Mouse (Mus musculus): ENCODE measurements at regions not wholly inside any gene's neighbourhood (a gene's known extent, or its start where the extent isn't known, plus 50 kb on each side); places are given as distances from the start of the nearest gene placed in this dataset.

DNA sequence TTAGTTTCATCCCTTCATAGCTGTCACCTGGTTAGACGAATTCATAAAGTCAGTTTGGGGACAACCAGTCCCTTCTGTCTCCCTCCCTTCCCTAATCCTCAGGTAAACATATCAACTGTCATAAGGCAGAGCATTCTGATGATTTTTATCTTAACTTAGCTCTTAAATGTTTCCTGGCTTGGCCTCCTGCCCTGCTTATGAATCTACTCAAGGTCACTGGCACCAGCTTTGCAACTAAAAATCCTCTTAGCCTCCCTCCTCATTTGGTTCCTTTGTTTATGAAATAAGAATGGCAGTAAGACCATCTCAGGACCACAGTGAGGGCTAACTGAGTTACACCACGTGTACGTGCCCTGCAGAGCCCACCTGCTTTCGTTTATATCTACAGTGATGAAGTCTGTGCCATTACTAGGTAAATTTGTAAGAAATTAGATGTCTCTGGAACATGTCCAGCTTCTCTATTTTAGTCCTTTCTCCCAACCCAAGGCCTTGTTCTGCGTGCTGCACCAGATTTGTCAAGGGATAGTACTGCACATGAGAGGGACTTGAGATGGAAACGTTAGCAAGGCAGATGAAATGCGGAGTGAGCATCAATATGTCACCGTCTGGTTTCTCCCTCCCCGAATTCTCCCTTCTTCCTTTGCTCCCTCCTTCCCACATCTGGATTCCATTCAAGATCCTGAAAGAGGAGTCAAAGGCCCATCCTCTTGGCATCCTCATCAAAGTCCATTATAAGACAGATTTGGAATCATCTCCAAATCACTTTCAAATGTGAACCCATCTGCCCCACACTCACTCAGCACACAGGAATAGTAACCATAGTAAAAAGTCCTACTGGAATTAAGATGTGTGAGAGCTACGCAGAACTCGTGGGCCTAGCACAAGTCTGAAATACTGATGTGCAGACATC lies 457.4 kb downstream of the Efna5 start:
- DNase-seq (ENCODE audit: low spot score in 2 of 2) = no peak
- intact Hi-C loops (cut with DNase I) = no loop called here

DNA sequence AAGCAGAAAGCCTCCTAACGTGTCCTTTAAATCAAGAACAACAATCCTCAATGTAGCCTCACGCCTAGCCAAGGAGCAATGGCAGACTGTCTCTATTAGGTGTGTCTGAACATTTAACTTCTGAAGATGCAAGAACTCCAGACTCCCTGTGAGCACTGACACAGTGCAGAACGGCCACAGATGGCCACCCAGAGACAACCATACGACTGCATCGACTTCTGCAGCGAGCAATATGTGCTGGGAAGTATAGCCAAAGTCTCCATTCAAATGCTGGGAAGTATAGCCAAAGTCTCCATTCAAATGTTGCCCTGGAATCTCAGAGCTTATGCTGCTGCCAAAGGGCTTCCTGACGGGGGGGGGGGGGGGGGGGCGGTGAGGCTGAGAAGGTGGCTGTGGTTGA lies 463.5 kb downstream of the Efna5 start:
- DNase-seq (ENCODE audit: low spot score in 2 of 2) = no peak
- intact Hi-C loops (cut with DNase I) = no loop called here

DNA sequence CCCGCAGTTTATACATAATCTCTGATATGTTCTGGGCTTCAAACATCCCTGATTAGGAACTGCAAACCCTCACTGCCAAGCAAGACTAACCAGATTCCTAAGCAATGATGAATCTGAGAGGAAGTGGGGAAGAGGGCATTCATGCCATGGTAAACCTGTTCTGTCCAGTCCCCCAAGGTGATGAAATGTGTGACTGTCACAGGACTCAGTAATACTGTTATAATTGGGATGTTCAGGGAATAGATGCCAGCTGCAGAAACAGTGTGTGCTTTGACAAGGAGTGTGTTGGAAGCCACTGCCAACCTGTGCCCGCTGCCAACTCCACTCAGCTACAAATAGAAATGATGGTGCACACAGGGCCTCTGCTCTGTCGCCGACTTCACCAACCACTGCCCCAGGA lies 466.0 kb downstream of the Efna5 start:
- intact Hi-C loops (cut with DNase I) = no loop called here
- peak; percentile 25 to 41 for DNase-seq (ENCODE audit: low spot score in 2 of 2)

DNA sequence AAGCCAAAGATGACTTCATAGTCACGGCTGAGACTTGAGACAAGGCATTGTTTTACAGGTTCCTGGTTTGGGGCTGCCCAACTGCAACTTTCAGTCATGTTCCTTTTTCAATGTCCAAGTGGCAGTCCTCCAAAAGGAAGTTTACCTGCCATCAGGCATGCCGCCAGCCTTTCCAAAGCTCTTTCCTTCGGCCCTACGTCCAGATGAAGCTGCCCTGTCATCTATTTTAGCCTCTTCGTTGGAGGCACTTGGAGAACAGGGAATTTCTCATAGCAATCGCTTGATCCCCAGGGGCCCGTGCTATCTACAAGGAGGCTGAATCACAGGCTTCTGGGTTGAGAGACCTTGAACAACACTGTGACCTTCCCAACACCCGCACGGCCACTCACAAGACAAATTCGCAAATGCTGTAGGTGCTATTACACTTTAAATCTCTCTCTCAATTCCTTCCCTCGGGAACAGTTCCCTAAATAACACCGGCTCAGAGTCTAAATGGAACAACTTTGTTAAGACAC lies 468.4 kb downstream of the Efna5 start:
- no peak for DNase-seq (ENCODE audit: low spot score in 2 of 2)
- intact Hi-C loops (cut with DNase I) = no loop called here

DNA sequence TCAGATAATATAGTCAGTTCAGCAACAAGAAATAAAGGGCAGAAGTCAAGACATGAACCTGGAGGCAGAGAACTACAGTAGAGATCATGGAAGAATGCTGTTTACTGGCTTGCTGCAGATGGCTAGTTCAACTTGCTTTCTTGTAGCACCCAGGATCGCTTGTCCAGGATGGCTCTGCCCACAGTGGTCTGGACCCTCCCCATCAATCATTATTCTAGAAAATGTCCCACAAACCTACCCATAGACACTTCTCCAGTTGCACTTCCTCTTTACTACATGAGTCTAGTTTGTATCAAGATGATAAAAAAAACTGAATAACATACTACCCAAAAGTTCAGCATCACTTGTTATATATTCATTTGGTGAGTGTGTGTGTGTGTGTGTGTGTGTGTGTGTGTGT lies 477.4 kb downstream of the Efna5 start:
- no peak for DNase-seq (ENCODE audit: low spot score in 2 of 2)

DNA sequence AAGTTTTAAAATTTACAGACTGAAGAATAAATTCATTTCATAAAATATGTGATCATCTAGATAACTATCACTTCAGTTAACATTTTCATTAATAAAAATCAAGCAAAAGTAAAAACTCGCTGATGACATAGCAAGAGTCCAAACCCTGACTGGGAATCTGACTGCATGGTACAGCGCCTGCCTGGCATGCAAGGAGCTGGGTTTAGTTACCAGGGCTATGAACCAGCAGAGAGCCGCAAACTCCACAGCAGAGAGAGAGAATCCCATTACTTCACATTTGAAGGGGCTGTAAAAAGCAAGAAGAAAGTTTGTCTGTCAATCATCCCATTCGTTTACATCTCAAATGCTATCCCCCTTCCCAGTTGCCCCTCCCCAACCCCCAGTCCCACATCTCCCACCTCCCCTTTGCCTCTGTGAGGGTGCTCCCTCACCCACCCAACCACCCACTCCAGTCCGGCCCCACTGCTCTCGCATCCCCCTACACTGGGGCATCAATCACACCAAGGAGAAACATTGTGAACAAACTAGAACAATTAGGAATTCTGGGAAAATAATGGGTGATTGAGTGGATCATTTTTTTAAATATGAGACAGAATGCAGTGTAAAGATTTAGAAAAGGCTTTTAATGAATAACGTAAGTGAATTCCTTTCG lies 487.6 kb downstream of the Efna5 start:
- intact Hi-C loops (cut with DNase I) = no loop called here
- no peak for DNase-seq (ENCODE audit: low spot score in 2 of 2)

More for the DNA sequence above, 477.4 kb downstream of the Efna5 start:
- intact Hi-C loops (cut with DNase I) = no loop called here

DNA sequence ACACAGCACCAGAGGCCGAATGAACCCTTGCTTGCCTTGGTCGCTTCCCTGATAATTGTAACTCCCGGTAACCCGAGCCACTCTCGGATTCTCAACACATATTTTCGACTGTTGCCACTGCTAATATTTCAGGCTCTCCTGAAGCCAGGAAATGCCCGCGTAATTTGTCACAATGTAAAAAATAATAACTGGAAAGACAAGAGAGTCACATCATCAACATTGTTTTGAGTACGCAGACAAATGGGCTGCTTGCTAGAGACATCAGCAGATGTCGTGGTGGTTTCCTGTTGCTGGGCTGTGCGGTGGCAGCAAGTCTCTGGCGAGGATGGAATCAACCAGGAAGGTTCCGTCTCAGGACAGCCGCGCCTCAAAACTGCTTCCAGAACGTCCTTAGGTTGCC lies 497.1 kb downstream of the Efna5 start:
- no peak for DNase-seq (ENCODE audit: low spot score in 2 of 2)
- intact Hi-C loops (cut with DNase I) = no loop called here

DNA sequence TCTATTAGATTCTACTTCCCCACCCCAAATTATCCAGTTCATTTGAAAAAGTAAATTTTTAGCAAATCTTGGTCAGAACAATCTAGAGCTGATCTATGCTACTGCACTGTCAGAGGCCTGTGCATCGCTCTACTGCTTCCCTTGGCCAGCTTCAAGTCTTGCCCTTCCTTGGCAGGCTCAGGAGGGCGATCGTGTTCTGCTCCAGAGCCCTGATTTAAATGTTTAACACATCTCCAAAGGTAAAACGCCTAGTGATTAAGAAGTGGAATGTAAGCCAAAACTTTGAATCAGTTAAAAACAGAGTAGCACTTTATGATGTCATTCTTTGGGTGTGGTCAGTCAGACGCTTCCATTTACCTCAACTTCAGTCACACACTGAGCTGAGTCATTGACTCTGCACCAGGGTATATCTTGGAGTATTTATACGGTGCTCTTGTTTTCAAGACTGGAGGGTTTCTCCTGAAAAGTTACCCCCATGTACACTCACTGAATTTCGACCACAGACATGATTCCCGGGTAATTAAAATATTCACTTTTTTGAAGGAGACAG lies 502.2 kb downstream of the Efna5 start:
- intact Hi-C loops (cut with DNase I) = no loop called here
- DNase-seq (ENCODE audit: low spot score in 2 of 2) = no peak

DNA sequence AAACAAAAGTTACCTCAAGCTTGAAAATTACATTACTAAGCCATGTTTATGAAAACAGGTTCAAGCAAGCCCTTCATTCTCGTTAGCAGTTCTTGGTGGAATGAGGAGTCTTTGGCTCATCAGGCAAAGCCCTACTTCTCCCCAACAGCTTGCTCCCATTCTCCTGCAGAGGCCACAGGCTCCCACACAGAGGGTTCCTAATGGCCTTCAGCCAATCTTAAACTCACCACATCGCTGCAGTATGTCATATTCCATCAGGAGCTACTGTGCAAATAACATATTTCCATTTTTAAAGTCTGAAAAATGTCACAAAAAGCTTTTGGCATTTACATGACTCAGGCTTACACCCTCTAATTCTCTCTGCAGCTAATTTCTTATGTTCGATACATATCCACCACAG lies 512.0 kb downstream of the Efna5 start:
- intact Hi-C loops (cut with DNase I) = no loop called here
- no peak for DNase-seq (ENCODE audit: low spot score in 2 of 2)

DNA sequence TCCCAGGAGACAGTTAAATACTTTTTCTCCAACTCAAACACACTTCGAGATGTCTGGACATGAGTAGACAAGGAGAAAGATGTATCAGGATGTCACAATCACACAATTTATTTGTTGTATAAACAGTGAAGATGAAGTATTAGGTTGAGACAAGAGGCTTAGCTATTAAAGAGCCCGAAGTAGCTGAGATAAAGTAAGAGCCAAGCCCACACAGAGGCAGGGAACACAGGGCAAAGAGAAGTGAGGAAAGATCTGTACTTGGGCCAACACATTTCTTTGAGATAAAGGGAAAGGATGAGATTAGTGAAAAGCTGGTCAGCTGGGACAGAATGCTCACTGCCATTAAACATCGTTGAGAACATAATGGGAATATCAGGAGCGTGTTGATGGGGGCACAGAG lies 513.2 kb downstream of the Efna5 start:
- intact Hi-C loops (cut with DNase I) = no loop called here
- no peak for DNase-seq (ENCODE audit: low spot score in 2 of 2)

DNA sequence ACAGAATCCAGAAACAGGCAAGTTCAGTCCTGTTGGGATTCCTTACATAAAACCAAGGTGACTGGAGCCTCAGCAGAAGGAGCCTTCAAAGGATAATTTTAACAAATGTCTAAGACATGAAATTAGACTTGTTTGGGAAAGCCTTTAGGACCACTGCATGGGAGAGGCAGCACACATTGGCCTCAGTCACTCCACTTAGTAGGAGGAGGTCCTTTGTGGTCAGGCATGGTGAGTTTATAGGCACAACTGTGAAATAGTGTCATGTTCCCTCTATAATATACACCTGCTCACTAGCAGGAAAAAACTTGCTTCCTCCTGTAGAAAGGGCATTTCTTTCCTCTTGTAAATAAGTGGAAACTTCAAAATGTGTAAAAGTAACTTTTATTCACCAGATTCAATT lies 522.8 kb downstream of the Efna5 start:
- intact Hi-C loops (cut with DNase I) = no loop called here
- DNase-seq (ENCODE audit: low spot score in 2 of 2) = no peak

DNA sequence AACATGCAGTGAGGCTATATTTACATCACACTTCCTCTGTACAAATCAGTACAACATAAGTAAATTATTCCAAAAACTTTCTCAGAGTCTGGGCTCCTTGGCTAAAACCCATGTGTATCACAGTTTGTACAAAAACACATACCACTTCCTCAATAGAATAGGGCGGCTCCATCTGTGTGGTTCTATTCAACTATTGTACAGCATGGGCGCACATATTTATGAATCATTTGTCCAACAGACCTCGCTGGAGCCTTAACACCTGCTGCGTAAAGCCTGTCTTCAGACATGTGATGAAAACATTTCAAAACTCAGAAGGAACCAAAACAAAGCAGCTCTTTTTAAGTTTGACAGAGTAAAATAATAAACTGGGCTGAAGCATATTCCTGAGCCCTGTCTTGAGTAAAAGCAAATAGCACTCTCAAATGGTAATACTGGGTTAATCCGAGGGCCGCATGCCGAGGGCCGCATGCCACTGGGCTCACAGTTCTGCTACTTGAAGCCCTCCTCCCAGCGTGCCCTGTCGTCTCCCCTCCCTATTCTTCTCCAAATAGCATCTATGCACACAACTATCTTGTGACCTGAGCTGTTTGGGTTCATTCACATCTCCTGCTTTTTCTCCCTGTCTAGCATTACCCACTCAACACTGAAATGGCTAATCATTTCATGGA lies 543.1 kb downstream of the Efna5 start:
- intact Hi-C loops (cut with DNase I) = no loop called here
- DNase-seq (ENCODE audit: low spot score in 2 of 2) = no peak

DNA sequence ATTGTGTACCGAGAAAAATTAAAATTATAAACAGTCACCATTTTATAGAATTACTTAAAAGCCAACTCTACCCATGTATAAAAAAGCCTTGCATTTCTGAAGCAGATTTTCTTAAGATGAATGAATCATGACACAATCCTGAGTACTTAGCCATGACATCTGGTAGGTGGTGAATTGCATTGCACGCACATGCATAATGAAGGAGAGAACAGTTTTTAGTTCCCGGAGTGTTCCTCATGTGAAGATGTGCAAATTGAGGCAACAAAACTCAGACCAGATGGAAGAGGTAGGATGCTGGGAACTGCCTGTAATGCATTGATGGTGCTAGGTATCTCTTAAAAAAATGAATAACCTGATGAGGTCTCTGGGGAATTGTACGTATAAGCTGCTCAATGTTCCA lies 550.9 kb downstream of the Efna5 start:
- intact Hi-C loops (cut with DNase I) = no loop called here
- DNase-seq (ENCODE audit: low spot score in 2 of 2) = peak in 1 of 2 experiments; percentile 23

DNA sequence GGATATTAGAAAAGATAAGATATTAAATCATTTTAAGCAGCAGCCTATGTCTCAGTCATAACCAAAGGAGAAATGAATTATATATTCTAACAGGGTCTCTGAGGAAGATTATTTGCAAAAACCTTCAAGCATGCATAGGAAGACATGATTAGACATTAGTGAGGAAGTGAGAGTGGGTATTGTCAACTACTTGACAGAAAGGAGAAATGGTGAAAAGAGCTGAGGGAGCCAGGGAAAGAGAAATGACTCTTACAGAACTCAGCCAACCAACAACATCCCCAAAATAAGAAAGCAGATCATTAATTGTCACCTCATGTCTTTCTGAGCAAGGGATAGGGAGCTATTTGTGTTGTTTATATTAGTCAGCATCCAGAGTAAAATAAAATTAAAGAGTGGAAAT lies 554.3 kb downstream of the Efna5 start:
- intact Hi-C loops (cut with DNase I) = no loop called here
- DNase-seq (ENCODE audit: low spot score in 2 of 2) = no peak

DNA sequence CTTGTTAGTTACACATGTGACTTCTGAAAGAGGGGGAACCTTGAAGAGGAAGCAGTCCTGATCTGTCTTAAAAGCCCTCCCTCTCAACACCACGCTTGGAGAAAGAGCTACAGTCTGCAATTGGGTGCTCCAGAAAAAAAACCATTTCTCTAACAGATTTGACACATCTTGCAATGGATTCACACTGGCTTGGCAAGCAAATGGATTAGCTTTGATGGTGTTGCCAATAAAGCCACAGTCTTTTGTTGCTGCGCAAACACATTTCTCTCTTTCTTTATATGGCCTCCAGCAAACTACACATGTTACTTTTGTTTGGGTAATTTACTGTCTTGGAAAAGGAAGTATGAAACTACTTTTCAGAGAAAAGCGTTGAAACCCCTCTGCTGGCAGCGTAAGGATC lies 562.1 kb downstream of the Efna5 start:
- peak in 1 of 2 experiments; percentile 6 for DNase-seq (ENCODE audit: low spot score in 2 of 2)

DNA sequence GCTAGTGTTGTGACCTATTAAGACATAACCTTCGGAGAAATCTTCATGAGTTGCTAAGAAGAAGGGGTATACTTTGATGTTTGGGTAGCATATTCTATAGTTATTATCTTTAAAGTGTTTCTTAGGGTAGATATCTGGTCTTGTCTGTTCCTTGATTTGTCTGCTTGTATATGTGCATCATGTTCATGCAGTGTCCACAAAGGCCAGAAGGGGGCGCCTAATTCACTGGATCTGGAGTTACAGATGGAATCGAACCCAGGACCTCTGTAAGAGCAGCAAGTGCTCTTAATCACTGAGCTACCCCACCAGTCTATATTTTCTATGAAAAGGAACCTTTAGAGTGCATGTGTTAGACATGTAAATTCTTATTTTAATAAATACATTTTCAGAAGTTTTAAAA lies 571.1 kb downstream of the Efna5 start:
- intact Hi-C loops (cut with DNase I) = no loop called here
- no peak for DNase-seq (ENCODE audit: low spot score in 2 of 2)

More for the DNA sequence above, 562.1 kb downstream of the Efna5 start:
- intact Hi-C loops (cut with DNase I) = no loop called here

DNA sequence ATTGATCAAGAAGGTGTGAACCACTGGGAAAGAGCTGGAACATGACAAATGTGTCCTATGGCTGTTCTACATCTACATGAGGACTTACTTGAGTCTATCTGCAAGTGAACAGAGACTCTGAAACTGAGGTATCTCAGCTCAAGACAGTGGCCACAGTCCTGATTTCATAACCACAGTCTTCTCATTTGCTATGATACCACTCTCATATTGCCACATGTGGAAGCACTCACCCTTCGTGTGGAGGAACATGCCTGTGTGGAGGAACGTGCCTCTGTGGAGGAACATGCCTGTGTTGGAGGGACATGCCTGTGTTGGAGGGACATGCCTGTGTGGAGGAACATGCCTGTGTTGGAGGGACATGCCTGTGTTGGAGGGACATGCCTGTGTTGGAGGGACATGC lies 574.0 kb downstream of the Efna5 start:
- intact Hi-C loops (cut with DNase I) = no loop called here
- no peak for DNase-seq (ENCODE audit: low spot score in 2 of 2)

DNA sequence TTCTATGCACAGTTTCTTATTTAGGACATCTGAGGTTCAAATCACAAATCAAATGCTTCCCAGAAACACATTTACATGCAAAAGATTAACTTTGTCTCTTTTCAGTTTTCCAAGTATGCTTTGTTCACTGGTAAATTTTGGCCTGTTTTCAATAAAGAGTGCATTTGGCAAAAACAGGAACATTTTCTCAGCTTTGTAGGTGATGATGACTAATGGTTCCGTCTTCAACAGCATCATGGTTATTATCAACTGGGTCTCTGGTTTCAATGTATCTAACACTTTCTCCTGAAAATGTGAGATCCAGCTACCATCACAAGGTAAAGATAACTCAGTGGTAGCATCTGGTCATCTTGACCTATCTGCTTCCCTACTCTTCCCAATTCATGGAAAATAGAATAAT lies 574.6 kb downstream of the Efna5 start:
- DNase-seq (ENCODE audit: low spot score in 2 of 2) = no peak
- intact Hi-C loops (cut with DNase I) = no loop called here

DNA sequence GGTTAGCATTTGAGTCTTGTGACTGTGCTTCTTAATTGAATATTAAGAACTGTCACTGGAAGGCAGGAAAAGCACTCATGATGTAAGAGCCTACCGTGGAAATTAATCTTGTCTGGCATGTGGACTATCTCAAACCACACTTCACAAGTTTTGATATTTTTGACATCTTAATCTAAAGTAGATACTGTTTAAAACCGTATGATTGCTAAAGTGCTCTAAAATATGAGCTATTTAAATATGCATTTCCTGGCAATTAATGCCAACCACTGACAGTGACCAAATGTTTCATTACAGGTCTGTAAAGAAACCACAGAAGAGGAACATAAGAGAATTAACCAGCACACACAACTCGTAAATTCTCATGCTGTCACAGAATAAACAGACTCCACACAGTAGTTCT lies 576.0 kb downstream of the Efna5 start:
- intact Hi-C loops (cut with DNase I) = no loop called here
- no peak for DNase-seq (ENCODE audit: low spot score in 2 of 2)

DNA sequence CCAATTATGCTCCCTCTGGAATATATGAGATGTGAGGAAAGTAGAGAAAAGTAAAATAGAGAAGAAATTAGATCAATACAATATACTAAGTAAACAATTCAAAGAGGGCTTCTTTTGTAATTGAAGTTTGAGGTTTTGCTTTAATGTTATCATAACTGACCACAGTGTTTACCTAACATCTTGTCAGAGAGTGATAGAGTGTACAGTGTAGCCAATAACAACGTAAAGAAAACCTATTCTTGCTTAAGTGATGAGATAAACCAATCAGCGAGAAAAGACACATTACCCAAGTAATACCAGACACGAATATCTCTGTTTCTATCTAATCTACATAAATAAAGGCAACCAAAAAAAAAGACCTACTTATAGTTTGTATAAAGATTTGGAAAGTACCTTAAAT lies 577.0 kb downstream of the Efna5 start:
- intact Hi-C loops (cut with DNase I) = no loop called here
- DNase-seq (ENCODE audit: low spot score in 2 of 2) = no peak
